Mouse (Mus musculus): ENCODE results near the gene Cdh13. TPM values are rescaled to one million over a fixed set of nuclear protein-coding genes. Genes with fewer than 3 reads are reported as not detected.
A peak's percentile ranks its signal among the peaks of the same experiment; 100 is the strongest.

Gene Cdh13
- polyA plus RNA-seq, 1 experiment from 2014 or later, result 101 TPM

DNA sequence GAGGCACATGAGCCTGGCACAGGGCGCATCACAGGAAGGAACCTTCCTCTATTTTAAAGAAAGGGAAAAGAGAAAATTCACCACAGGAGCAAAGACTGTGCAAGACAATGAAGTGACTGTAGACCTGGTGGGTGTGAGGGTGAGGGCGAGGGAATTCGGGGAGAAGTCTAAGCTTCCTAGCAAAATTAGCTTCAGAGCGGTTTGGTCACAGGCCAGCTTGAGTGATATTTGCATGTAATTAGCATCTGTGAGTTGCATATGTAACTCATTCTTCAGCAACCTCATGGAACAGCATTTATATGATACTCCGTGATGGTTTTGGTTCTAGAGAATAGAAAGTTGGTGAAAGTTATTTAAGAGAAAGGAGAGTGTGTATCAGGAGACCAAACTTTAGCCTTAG, 73.5 kb downstream of the Cdh13 start:
- H3K27ac ChIP-seq (ENCODE audit: low read depth, low read length), result no peak overlapping the region
- peak; percentile 56 for DNase-seq (ENCODE audit: low spot score)

DNA sequence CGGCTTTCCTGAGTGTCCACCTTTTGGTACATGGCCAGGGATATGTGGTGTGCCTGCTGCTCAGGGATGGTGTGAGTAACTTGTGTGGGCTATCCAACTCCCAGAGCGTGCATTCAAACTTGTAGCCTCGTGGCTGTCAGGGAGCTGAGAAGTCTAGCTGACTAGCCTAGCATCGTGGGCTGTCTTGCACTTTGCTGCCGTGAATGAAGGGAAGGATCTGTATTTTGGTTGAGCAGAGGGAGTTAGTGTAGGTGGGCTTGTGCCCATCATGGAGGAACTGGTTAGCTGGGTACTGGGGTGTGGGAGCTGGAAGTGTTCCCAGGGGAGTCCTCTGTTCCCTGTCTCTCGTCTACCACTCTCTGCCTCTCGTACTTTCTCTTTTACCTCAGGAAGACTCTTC, 74.1 kb downstream of the Cdh13 start:
- WGBS, result 93% methylated on average over 7 of the region's 7 CpGs

More for the DNA sequence above, 73.5 kb downstream of the Cdh13 start:
- Histone ChIP-seq H3K36me3 (ENCODE audit: control insufficient read depth, insufficient read depth, low read length) (no peaks in the 10 kb centered on the region), H3K4me3 (ENCODE audit: low read depth, low read length) (no peak overlapping the region), H3K4me1 (ENCODE audit: control insufficient read depth, insufficient read depth, low read length) (peaks cover 8% of the 10 kb centered on the region), H3K9me3 (replicated peaks; ENCODE audit: control insufficient read depth, low read length) (no peaks in the 10 kb centered on the region), H3K4me2 (ENCODE audit: low read length) (no peak overlapping the region), H3K9ac (ENCODE audit: low read length) (no peak overlapping the region), H3K27me3 (replicated peaks; ENCODE audit: control insufficient read depth, insufficient read depth, low read length) (no peaks in the 10 kb centered on the region)
- ATAC-seq, result 0 out of 2 replicates have a peak, but pooled peaks have one; percentile 2
- 68% methylated on average over 5 of the region's 5 CpGs for WGBS

DNA sequence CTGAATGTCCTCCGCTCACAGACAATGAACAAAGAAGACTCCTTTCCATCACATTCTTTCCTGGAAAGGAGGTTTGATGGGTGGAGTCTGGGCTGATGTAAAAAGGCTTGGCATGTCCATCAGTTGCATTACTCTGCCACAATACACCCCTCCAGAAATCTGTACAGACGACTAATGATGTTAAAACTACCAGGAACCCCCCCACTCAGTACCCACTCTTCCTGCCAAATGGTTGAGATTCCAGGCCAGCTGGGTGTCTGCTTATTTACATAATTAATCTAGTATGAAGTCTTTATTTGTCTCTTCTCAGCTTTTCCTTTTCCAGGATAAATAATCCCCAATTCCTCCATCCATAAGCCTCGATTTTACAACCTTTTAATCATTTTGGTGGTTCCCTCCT, 80.2 kb downstream of the Cdh13 start:
- Histone ChIP-seq H3K27ac (ENCODE audit: low read depth, low read length) (no peak overlapping the region; the same call in 1 of the 2 replicates), H3K9ac (ENCODE audit: low read length) (no peak overlapping the region), H3K9me3 (replicated peaks; ENCODE audit: control insufficient read depth, low read length) (no peaks in the 10 kb centered on the region), H3K4me2 (ENCODE audit: low read length) (no peak overlapping the region), H3K27me3 (replicated peaks; ENCODE audit: control insufficient read depth, insufficient read depth, low read length) (no peaks in the 10 kb centered on the region), H3K4me1 (ENCODE audit: control insufficient read depth, insufficient read depth, low read length) (peaks cover 13% of the 10 kb centered on the region), H3K36me3 (ENCODE audit: control insufficient read depth, insufficient read depth, low read length) (no peaks in the 10 kb centered on the region), H3K4me3 (ENCODE audit: low read depth, low read length) (no peak overlapping the region)
- DNase-seq (ENCODE audit: low spot score), result peak; percentile 77
- no peak; the same call in 1 of the 2 replicates for ATAC-seq
- 38% methylated on average over 3 of the region's 3 CpGs for WGBS

More for the DNA sequence above, 74.1 kb downstream of the Cdh13 start:
- H3K27me3 ChIP-seq (replicated peaks; ENCODE audit: control insufficient read depth, insufficient read depth, low read length), result no peaks in the 10 kb centered on the region
- H3K27ac ChIP-seq (ENCODE audit: low read depth, low read length), result no peak overlapping the region
- ATAC-seq, result no peak
- no peak overlapping the region for H3K4me2 ChIP-seq (ENCODE audit: low read length)
- DNase-seq (ENCODE audit: low spot score), result no peak
- no peaks in the 10 kb centered on the region for H3K36me3 ChIP-seq (ENCODE audit: control insufficient read depth, insufficient read depth, low read length)
- no peak overlapping the region for H3K9ac ChIP-seq (ENCODE audit: low read length)
- no peaks in the 10 kb centered on the region for H3K9me3 ChIP-seq (replicated peaks; ENCODE audit: control insufficient read depth, low read length)
- no peak overlapping the region for H3K4me3 ChIP-seq (ENCODE audit: low read depth, low read length)
- H3K4me1 ChIP-seq (ENCODE audit: control insufficient read depth, insufficient read depth, low read length), result peaks cover 8% of the 10 kb centered on the region

DNA sequence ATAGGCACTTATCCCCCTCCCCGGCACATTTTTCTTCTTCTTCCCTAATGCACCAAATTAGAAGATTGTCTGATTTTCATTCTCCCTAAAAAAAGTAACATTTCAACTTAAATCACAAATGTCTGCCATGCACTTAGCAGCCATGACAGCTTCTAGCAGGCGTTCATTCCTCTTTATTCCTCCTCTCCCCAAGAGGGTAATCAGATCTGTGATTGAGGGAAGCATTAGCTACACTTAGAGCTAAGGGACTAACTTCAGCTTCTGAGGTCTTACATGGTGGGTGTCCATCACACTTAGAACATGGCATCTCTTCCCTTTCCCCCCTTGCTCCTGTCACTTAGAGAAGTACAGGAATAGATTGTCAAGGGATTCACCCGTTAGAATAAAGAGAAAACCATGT, 89.6 kb downstream of the Cdh13 start:
- no peaks in the 10 kb centered on the region for H3K9me3 ChIP-seq (replicated peaks; ENCODE audit: control insufficient read depth, low read length)
- H3K27me3 ChIP-seq (replicated peaks; ENCODE audit: control insufficient read depth, insufficient read depth, low read length), result no peaks in the 10 kb centered on the region
- no peaks in the 10 kb centered on the region for H3K36me3 ChIP-seq (ENCODE audit: control insufficient read depth, insufficient read depth, low read length)
- 85% methylated on average over 3 of the region's 3 CpGs for WGBS
- no peak for DNase-seq (ENCODE audit: low spot score)
- H3K9ac ChIP-seq (ENCODE audit: low read length), result no peak overlapping the region
- no peak overlapping the region for H3K4me3 ChIP-seq (ENCODE audit: low read depth, low read length)
- H3K27ac ChIP-seq (ENCODE audit: low read depth, low read length), result no peak overlapping the region
- H3K4me1 ChIP-seq (ENCODE audit: control insufficient read depth, insufficient read depth, low read length), result peaks cover 4% of the 10 kb centered on the region; the same call in 1 of the 2 replicates
- no peak for ATAC-seq
- no peak overlapping the region for H3K4me2 ChIP-seq (ENCODE audit: low read length)

DNA sequence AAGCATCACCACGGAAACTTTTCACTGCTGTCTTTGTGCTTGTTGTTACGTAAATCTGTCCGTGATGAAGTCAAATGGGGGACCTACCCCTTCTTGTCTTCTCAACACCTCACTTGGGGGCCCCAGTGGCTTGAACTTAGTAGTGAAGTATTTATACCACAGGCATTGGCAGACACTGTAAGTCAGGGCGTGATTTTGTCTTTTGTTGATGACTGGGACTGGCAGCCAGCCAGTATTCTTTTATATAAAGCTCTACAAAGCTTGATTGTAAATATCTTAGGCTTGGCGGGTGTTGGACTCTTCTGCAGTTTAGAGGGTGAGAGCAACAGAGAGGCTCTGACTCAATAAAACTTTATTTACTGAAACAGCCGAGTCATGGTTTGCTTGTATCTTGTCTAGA, 91.2 kb downstream of the Cdh13 start:
- DNase-seq (ENCODE audit: low spot score) (peak; percentile 64), ATAC-seq (peak; percentile 18; the same call in 1 of the 2 replicates)
- no peak overlapping the region for H3K9ac ChIP-seq (ENCODE audit: low read length)
- no peak overlapping the region for H3K4me3 ChIP-seq (ENCODE audit: low read depth, low read length)
- no peak overlapping the region for H3K27ac ChIP-seq (ENCODE audit: low read depth, low read length)
- H3K27me3 ChIP-seq (replicated peaks; ENCODE audit: control insufficient read depth, insufficient read depth, low read length), result no peaks in the 10 kb centered on the region
- H3K9me3 ChIP-seq (replicated peaks; ENCODE audit: control insufficient read depth, low read length), result no peaks in the 10 kb centered on the region
- no peaks in the 10 kb centered on the region for H3K36me3 ChIP-seq (ENCODE audit: control insufficient read depth, insufficient read depth, low read length)
- 33% methylated on average over 6 of the region's 6 CpGs for WGBS
- no peak overlapping the region for H3K4me2 ChIP-seq (ENCODE audit: low read length)
- peaks cover 9% of the 10 kb centered on the region for H3K4me1 ChIP-seq (ENCODE audit: control insufficient read depth, insufficient read depth, low read length)

DNA sequence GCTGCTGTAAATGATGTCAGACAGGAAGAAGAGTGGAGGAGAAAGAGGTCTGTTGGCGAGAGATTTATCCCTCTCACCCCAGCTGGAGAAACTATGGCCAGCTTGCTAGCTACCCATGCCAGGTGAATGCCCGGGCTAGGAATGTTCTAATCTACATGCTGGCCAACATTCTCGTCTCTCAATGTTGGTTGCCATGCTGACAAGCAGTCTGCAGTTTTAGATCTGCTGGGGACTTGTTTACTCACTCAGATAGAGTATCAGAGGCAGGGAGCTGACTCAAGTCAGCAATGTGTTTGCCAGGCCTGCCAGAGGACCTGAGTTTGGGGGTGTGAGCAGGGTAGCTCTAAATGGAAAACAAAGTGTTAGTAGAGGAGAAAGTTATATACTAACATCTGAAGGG, 93.3 kb downstream of the Cdh13 start:
- Histone ChIP-seq H3K4me3 (ENCODE audit: low read depth, low read length) (no peak overlapping the region), H3K9ac (ENCODE audit: low read length) (no peak overlapping the region), H3K36me3 (ENCODE audit: control insufficient read depth, insufficient read depth, low read length) (no peaks in the 10 kb centered on the region), H3K9me3 (replicated peaks; ENCODE audit: control insufficient read depth, low read length) (no peaks in the 10 kb centered on the region), H3K27me3 (replicated peaks; ENCODE audit: control insufficient read depth, insufficient read depth, low read length) (no peaks in the 10 kb centered on the region), H3K4me2 (ENCODE audit: low read length) (no peak overlapping the region), H3K4me1 (ENCODE audit: control insufficient read depth, insufficient read depth, low read length) (peaks cover 21% of the 10 kb centered on the region), H3K27ac (ENCODE audit: low read depth, low read length) (no peak overlapping the region)
- peak; percentile 58 for DNase-seq (ENCODE audit: low spot score)
- WGBS, result 33% methylated on average over 3 of the region's 3 CpGs
- ATAC-seq, result no peak

DNA sequence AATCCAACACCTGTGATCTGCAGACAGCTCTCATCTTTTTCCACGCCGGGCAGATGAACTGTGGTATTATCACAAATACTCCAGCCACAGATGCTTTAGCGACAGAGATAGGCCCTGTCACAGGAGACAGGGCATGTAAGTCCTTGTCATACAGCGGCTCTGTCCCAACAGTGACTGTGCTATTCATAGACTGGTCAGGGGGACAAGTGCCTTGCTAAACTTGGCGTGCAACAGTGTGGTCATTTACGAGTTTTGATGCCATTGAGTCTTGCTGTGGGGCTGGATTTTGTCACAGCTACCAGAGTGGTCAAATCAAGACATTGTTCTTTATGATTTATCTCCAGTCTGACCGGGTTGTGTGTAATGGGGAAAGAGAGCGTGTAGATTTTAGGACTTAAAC, 95.5 kb downstream of the Cdh13 start:
- H3K27me3 ChIP-seq (replicated peaks; ENCODE audit: control insufficient read depth, insufficient read depth, low read length), result no peaks in the 10 kb centered on the region
- H3K36me3 ChIP-seq (ENCODE audit: control insufficient read depth, insufficient read depth, low read length), result no peaks in the 10 kb centered on the region
- no peak overlapping the region for H3K9ac ChIP-seq (ENCODE audit: low read length)
- H3K4me2 ChIP-seq (ENCODE audit: low read length), result no peak overlapping the region
- DNase-seq (ENCODE audit: low spot score), result no peak
- no peak overlapping the region for H3K4me3 ChIP-seq (ENCODE audit: low read depth, low read length)
- H3K9me3 ChIP-seq (replicated peaks; ENCODE audit: control insufficient read depth, low read length), result no peaks in the 10 kb centered on the region
- peaks cover 23% of the 10 kb centered on the region for H3K4me1 ChIP-seq (ENCODE audit: control insufficient read depth, insufficient read depth, low read length)
- 87% methylated on average over 8 of the region's 8 CpGs for WGBS
- no peak for ATAC-seq
- H3K27ac ChIP-seq (ENCODE audit: low read depth, low read length), result no peak overlapping the region; the same call in 1 of the 2 replicates

DNA sequence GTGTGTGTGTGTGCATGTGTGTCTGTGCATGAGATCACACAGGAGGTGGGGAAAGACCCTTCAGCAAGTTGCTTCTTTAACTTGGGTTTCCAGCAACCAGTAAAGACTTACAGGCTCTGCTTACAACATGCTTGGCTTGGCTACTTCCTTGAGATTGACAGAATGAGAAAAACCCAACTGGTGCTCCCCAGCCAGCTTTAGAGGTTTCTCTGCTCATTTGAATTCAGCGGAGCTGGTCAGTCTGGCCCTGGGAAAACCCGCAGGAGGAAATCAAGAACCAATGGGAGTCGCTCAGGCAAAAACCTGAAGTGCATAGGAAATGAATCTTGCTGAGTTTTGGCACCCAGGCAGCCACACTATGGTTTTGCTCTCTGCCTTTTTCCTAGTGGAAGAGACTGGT, 96.1 kb downstream of the Cdh13 start:
- Histone ChIP-seq H3K36me3 (ENCODE audit: control insufficient read depth, insufficient read depth, low read length) (no peaks in the 10 kb centered on the region), H3K9ac (ENCODE audit: low read length) (no peak overlapping the region), H3K4me2 (ENCODE audit: low read length) (no peak overlapping the region), H3K9me3 (replicated peaks; ENCODE audit: control insufficient read depth, low read length) (no peaks in the 10 kb centered on the region), H3K27me3 (replicated peaks; ENCODE audit: control insufficient read depth, insufficient read depth, low read length) (no peaks in the 10 kb centered on the region), H3K4me3 (ENCODE audit: low read depth, low read length) (no peak overlapping the region), H3K4me1 (ENCODE audit: control insufficient read depth, insufficient read depth, low read length) (peaks cover 23% of the 10 kb centered on the region), H3K27ac (ENCODE audit: low read depth, low read length) (peak overlapping the region; percentile 52; the same call in 1 of the 2 replicates)
- ATAC-seq (peak; percentile 83), DNase-seq (ENCODE audit: low spot score) (peak; percentile 82)
- 9% methylated on average over 3 of the region's 3 CpGs for WGBS

DNA sequence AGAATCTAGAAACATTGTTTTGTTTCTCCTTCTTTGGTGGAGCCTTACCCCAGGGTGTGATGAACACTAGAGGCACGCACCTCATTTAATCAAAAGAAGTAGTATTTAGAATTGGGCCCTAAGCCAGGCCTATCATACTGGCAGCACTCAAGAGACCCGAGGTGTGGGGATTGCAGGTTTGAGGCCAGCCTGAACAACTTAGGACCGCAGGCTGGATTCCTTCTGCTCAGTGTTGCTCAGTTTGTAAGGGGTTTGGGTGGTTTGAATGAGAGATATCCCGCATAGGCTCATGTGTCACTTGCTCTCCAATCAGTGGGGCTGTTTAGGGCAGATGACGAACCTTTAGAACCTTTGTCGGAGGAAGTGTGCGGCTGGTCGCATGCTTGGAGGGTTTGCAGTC, 96.5 kb downstream of the Cdh13 start:
- H3K9ac ChIP-seq (ENCODE audit: low read length), result no peak overlapping the region
- no peaks in the 10 kb centered on the region for H3K27me3 ChIP-seq (replicated peaks; ENCODE audit: control insufficient read depth, insufficient read depth, low read length)
- no peaks in the 10 kb centered on the region for H3K36me3 ChIP-seq (ENCODE audit: control insufficient read depth, insufficient read depth, low read length)
- DNase-seq (ENCODE audit: low spot score) (no peak), ATAC-seq (peak; percentile 64; the same call in 1 of the 2 replicates)
- no peaks in the 10 kb centered on the region for H3K9me3 ChIP-seq (replicated peaks; ENCODE audit: control insufficient read depth, low read length)
- peaks cover 19% of the 10 kb centered on the region for H3K4me1 ChIP-seq (ENCODE audit: control insufficient read depth, insufficient read depth, low read length)
- H3K4me3 ChIP-seq (ENCODE audit: low read depth, low read length), result no peak overlapping the region
- 50% methylated on average over 8 of the region's 8 CpGs for WGBS
- no peak overlapping the region for H3K4me2 ChIP-seq (ENCODE audit: low read length)
- peak overlapping the region; percentile 44; the same call in 1 of the 2 replicates for H3K27ac ChIP-seq (ENCODE audit: low read depth, low read length)

Measured in forebrain, embryonic 14.5 days (tissue).